Mouse (Mus musculus) thymus, adult 2 months (tissue): ENCODE results near the gene Mum1.

Experiments
- CTCF ChIP-seq: fragments of 200-500 bp; IDR thresholded peaks from 2 replicates; pipeline ENCODE4 v1.5.1; 2012; ENCODE audit warnings: mild to moderate bottlenecking, control low read depth, low read length, moderate library complexity, borderline replicate concordance; ENCODE audit not compliant: control insufficient read depth, poor library complexity, insufficient read depth; ENCODE audit errors: extremely low read depth
- POLR2A ChIP-seq: fragments of 200-500 bp; IDR thresholded peaks from 2 replicates; pipeline ENCODE4 v1.6.1; 2012; ENCODE audit warnings: mild to moderate bottlenecking, low read length, control low read depth, moderate library complexity; ENCODE audit not compliant: control insufficient read depth, poor library complexity, insufficient read depth; ENCODE audit errors: extremely low read depth

DNA sequence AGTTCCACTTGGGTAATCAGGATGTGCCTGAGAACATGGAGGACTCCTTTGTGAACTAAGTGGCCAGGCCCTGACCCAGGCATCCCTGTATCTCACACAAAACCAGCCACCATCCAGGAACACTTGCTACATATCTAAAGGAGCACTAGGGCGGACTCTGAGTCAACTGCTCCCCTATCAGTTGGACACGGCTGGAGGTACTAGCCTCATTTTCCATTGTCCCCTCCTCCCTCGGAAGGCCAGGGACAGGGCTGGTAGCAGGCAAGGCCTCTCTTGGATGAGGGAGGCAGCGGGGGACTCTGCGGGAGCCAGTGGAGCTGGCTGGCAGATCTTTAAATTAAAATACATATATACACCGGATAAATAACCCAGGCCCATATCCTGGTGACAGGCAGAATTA is 32.3 kb upstream of the Mum1 start:
- TF ChIP-seq CTCF (no peak), POLR2A (no peak)
